Mouse (Mus musculus) thymus, postnatal 14 days (tissue): ENCODE results near the gene Basp1.

Experiments
- DNase-seq: peaks from one replicate; pipeline ENCODE4 v3.0.0; 2021

The Basp1 gene

GRCm38 (mm10) chr15:25360825-25361224 is 52.7 kb downstream of the Basp1 start:
- DNase-seq: no peak

- no peak for DNase-seq
Observed at GRCm38 (mm10) chr15:25358680-25359097, 54.9 kb downstream of the Basp1 start.

- no peak for DNase-seq
Observed at GRCm38 (mm10) chr15:25355339-25355738, 58.2 kb downstream of the Basp1 start.

GRCm38 (mm10) chr15:25354738-25355137 is 58.8 kb downstream of the Basp1 start:
- DNase-seq: peak; percentile 23

GRCm38 (mm10) chr15:25353498-25353897 is 60.1 kb downstream of the Basp1 start:
- DNase-seq: no peak

- no peak for DNase-seq
Observed at GRCm38 (mm10) chr15:25343263-25343662, 70.3 kb downstream of the Basp1 start.

- DNase-seq: no peak
Observed at GRCm38 (mm10) chr15:25335277-25335676, 78.3 kb downstream of the Basp1 start.

GRCm38 (mm10) chr15:25331877-25332445 is 81.6 kb downstream of the Basp1 start:
- DNase-seq: no peak

GRCm38 (mm10) chr15:25330946-25331345 is 82.6 kb downstream of the Basp1 start:
- no peak for DNase-seq

- no peak for DNase-seq
Observed at GRCm38 (mm10) chr15:25322601-25323000, 91.0 kb downstream of the Basp1 start.

- DNase-seq: no peak
Observed at GRCm38 (mm10) chr15:25322111-25322510, 91.5 kb downstream of the Basp1 start.

GRCm38 (mm10) chr15:25321636-25322035 is 91.9 kb downstream of the Basp1 start:
- no peak for DNase-seq

- DNase-seq: no peak
Observed at GRCm38 (mm10) chr15:25314471-25314870, 99.1 kb downstream of the Basp1 start.
